Mouse (Mus musculus): ENCODE measurements around the gene Qrfp.

- TF ChIP-seq CTCF (IDR thresholded peaks at IDR 0.05; ENCODE audit: borderline replicate concordance, insufficient read depth, low read depth, low read length) (peak; percentile 80), POLR2A (IDR thresholded peaks at IDR 0.05; ENCODE audit: borderline replicate concordance, insufficient read depth, low read length) (no peak)
These were observed 5.0 kb upstream of the Qrfp start for GRCm38 (mm10) chr2:31815367-31815766.

Measured in cerebellum, adult 2 months (tissue).